Mouse (Mus musculus) T-helper 2 cell (primary cell): ENCODE measurements around the gene Swt1.

Experiments used
- in situ Hi-C: fragments of 300-600 bp; cut with MboI, MseI; formaldehyde crosslinking; loops from one replicate; pipeline ENCODE4 v1.15.1; 2025; ENCODE audit warnings: high pct_unique_total_duplicates

Gene Swt1

DNA sequence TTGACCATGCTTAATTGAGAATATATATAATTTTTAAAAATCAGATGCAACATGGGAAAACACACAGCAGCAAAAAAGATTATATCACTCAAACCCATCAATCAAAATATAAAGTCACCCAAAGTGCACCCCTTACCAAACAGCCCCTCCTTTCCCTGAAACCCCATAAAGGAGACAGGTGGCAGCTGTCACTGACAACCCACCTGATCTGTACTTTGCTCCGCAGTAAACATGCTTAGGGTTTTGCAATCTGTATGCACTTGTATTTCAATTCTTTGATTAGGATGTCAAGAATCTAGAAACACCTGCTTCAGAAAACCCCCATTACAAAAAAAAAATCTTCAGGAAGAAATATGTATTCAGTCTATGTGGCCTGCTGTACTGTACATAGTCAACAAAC lies 102.9 kb downstream of the Swt1 start:
- in situ Hi-C loops = no loop called here

DNA sequence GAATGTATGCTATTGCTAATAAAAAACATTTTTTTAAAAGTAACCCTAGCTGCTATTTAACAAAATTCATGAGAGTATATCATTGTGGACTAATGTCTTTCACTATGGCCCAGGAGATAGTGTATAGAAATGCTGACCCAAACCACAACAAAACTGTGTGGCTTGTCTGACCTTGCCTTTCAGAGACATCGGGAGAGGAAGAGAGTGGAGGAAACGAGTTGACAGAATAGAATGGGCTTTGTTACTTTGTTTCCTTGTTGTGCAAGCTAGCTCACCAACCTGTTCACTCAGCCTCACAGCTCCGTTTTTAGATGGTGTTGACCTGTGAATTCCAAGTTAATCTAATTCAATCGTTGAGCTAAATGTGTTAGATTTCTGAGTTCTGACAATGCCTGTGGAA lies 107.8 kb downstream of the Swt1 start:
- in situ Hi-C loops = no loop called here

DNA sequence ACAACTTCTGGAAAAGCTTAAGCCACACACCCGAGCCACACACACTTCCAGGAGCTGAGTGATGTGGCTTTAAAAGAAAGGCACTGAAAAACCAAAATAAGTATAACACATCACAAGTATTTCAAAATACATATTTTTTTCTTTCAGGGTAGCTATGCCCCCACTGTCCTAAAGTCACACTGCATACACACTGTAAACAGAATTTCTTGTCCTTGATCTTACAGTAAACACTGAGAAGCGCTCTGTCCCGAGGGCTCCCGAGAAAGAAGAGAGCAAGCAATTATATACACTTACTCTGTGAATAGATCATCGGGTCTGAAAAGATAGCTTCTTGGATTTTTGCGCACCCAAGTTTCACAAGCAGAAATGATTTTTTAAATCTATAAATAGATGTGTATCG lies 109.0 kb downstream of the Swt1 start:
- in situ Hi-C loops = no loop called here
